Mouse (Mus musculus) brain, embryonic 14.5 days (tissue): ENCODE data around the gene Paqr7. TPM values are rescaled to one million over a fixed set of nuclear protein-coding genes. Genes with fewer than 3 reads are reported as not detected.

ENCODE experiments used
- DNase-seq: peaks from one replicate; pipeline ENCODE4 v3.0.0-alpha.2; 2011; ENCODE audit warnings: low read depth
- CTCF ChIP-seq: fragments of 200-500 bp; IDR thresholded peaks from 2 replicates; pipeline ENCODE4 v1.5.1; 2012; ENCODE audit warnings: inconsistent platforms, mild to moderate bottlenecking, moderate library complexity, borderline replicate concordance; ENCODE audit not compliant: insufficient read depth, insufficient read length; ENCODE audit errors: extremely low read depth
- POLR2A ChIP-seq: fragments of 200-500 bp; IDR thresholded peaks from 2 replicates; pipeline ENCODE4 v1.6.1; 2012; ENCODE audit warnings: mild to moderate bottlenecking, inconsistent platforms, borderline replicate concordance; ENCODE audit not compliant: poor library complexity, insufficient read depth, insufficient read length, severe bottlenecking; ENCODE audit errors: extremely low read depth
- polyA plus RNA-seq: library from polyadenylated mRNA; depleted of rRNA; stranded (reverse); fragments of >200 nt; gene quantifications from 2 replicates; pipeline ENCODE4 v1.2.3, GENCODE M21; 2012

Gene Paqr7
- polyA plus RNA-seq, 1 experiment: 21.3 TPM

GRCm38 (mm10) chr4:134526220-134526619 lies 29.7 kb downstream of the Paqr7 start:
- DNase-seq: no peak
- no peak for TF ChIP-seq CTCF
- no peak for TF ChIP-seq POLR2A

- no peak for DNase-seq
- TF ChIP-seq CTCF (no peak), POLR2A (no peak)
These were observed 36.4 kb downstream of the Paqr7 start for GRCm38 (mm10) chr4:134532928-134533327.

- DNase-seq: no peak
- no peak for TF ChIP-seq POLR2A
- no peak for TF ChIP-seq CTCF
These were observed 36.9 kb downstream of the Paqr7 start for GRCm38 (mm10) chr4:134533421-134533820.

- TF ChIP-seq CTCF (no peak), POLR2A (no peak)
- DNase-seq: peak; percentile 71
These were observed 37.8 kb downstream of the Paqr7 start for GRCm38 (mm10) chr4:134534124-134534886.

GRCm38 (mm10) chr4:134534932-134535786 lies 38.7 kb downstream of the Paqr7 start, which contains the start of gene Mtfr1l:
Gene Mtfr1l, minus strand, starts transcription at chr4:134535387.
- DNase-seq: peak; percentile 99
- peak; percentile 51 for TF ChIP-seq POLR2A
- TF ChIP-seq CTCF: no peak

- TF ChIP-seq POLR2A (no peak), CTCF (no peak)
- peak; percentile 35 for DNase-seq
These were observed 39.3 kb downstream of the Paqr7 start for GRCm38 (mm10) chr4:134535787-134536151.

GRCm38 (mm10) chr4:134538997-134539580 lies 42.6 kb downstream of the Paqr7 start:
- TF ChIP-seq CTCF: no peak
- TF ChIP-seq POLR2A: no peak
- peak; percentile 46 for DNase-seq

- no peak for DNase-seq
- TF ChIP-seq CTCF (no peak), POLR2A (no peak)
These were observed 46.2 kb downstream of the Paqr7 start for GRCm38 (mm10) chr4:134542726-134543125.

GRCm38 (mm10) chr4:134543261-134543660 lies 46.8 kb downstream of the Paqr7 start:
- DNase-seq: peak; percentile 93

GRCm38 (mm10) chr4:134546814-134547705 lies 50.6 kb downstream of the Paqr7 start:
- no peak for DNase-seq
- TF ChIP-seq CTCF: no peak
- TF ChIP-seq POLR2A: no peak

More at GRCm38 (mm10) chr4:134543261-134543660, 46.8 kb downstream of the Paqr7 start:
- TF ChIP-seq CTCF (peak; percentile 98), POLR2A (no peak)
